Mouse (Mus musculus): ENCODE results near the gene Hrc.

The Hrc gene

DNA sequence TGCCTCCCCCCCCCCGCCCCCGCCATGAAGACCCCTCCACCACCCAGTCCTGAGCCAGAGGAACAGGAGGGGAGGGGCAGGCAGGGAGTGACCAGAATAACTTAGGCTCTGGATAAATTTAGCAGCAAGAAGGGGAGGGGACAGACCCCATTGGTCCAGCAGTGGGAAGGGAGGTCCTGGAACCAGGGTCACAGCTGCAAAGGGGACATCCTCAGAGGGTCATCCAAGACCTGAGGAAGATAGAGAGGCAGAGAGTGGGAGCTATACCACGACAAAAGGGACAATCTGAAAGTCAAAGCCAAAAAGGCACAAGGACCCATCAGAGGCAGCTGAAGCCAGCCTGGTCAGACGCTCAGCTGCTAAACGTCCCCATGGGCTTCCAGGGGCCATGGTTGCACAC lies at the start of gene Hrc:
Gene Hrc, plus strand, starts transcription at position 235 of the 400 bp plus-strand sequence.
- no peak for DNase-seq

DNA sequence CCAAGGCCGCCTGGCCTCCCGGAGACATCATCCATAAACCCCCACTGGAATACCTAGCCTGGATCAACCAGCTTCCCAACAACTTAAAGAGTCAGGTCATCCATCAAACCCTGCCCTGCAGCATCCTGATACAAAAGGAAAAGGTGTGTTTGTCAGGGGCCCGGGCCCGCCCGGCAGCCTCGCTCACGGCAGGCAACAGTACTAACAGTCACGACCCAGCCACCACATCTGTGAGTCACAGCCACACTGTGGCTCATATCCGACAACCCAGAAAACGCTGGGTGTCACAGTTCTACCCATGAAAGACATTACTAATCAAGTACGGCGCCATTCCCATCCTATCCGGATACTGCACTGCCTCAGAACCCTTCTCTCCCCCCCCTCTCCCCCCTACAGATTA lies 48.6 kb upstream of the Hrc start:
- no peak for DNase-seq

GRCm38 (mm10) chr7:45296626-45297025 lies 38.5 kb upstream of the Hrc start:
- DNase-seq, result no peak

DNA sequence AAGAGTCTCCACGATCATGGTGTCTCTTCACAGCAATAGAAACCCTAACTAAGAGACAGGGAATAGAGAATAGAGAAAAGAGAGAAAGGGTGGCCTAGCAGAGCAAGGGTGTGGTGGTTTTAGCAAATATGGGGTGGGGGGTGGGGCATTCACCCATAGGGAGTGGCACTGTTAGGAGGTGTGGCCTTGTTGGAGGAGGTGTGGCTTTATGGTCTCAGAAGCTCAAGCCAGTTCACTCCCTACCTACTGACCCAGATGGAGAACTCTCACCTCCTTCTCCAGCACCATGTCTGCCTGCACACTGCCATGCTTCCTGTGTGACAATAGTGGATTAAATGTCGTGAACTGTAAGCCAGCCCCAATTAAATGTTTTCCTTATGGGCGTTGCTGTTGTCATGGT lies 37.5 kb upstream of the Hrc start:
- no peak for DNase-seq

GRCm38 (mm10) chr7:45299752-45300151 lies 35.3 kb upstream of the Hrc start:
- DNase-seq, result peak; percentile 55 to 71

GRCm38 (mm10) chr7:45300270-45300669 lies 34.8 kb upstream of the Hrc start:
- DNase-seq, result peak; percentile 80 to 91

DNA sequence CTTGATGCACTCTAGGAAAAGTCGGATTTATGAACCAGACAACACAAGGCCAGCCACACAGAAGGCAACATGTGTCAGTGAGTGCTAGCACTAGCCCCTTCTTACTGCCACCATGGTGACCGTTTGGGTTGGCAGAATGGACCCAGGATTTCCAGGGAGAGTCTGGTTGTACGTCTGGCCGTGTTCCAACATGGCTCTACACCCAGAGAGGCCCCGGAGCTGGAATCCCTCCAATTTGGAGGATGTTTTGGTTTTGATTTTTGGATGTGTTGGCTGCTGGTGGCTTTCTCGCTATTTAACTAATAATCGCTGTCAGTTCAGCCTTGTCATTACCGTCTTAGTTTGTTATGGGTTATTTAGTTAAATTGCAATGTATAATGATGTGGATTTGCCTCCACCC lies 32.5 kb upstream of the Hrc start:
- DNase-seq, result peak in 1 of 2 experiments; percentile 25

DNA sequence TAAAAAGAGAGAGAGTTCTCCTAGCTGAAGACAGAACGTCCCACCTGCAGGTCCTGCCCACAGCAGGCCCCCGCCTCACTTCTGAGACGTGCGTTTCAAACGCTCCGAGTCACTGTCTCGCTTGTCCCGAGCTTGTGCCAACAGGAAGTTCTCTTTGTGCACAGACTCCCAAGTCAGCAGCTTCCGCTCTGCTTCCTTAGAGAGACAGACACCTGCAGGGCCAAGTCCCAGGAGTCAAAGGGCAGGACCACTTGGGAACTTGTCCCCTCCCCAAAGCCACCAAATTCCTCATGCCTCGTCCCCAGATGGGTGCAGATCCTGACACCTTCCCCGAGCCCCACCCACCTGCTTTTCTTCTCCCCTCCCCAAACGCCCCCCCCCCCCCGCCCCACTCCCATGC lies 30.2 kb upstream of the Hrc start:
- DNase-seq, result peak in 1 of 2 experiments; percentile 27

GRCm38 (mm10) chr7:45305275-45305674 lies 29.8 kb upstream of the Hrc start:
- peak; percentile 81 to 88 for DNase-seq

DNA sequence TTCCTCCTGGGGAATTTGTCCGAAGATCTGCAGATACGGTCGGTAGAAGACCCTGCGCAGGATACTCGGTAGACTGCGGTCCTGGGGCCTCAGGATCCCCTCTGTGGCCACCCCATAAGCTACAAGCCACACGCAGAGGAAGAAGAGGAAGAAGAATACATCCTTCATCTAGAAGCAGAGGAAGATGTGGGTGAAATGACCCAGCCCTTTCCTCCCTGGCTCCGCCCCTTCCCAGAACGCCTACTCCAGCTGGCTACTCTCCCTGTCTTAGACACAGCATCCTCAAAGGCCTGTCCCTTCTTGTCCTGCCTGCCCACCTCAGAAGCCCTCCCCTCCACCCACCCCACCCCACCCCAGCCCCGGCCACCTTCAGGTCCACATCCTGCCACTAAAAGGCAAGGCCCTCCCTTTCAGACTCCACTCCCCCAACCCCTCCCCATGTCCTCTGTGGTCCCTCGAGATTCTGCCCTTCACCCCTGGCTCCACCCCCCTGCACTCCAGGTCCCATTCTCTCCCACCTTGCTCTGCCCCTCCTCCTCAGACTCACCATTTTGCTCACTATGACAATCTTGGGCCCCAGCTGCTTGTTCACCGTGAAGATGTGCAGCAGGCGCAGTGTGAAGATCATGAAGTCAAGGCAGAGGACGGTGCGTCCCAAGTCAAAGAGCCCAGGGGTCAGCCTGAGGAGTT lies 26.4 kb upstream of the Hrc start:
- no peak for DNase-seq

GRCm38 (mm10) chr7:45309455-45309854 lies 25.6 kb upstream of the Hrc start:
- DNase-seq, result peak; percentile 67 to 80

GRCm38 (mm10) chr7:45312023-45312422 lies 23.1 kb upstream of the Hrc start:
- DNase-seq, result no peak

DNA sequence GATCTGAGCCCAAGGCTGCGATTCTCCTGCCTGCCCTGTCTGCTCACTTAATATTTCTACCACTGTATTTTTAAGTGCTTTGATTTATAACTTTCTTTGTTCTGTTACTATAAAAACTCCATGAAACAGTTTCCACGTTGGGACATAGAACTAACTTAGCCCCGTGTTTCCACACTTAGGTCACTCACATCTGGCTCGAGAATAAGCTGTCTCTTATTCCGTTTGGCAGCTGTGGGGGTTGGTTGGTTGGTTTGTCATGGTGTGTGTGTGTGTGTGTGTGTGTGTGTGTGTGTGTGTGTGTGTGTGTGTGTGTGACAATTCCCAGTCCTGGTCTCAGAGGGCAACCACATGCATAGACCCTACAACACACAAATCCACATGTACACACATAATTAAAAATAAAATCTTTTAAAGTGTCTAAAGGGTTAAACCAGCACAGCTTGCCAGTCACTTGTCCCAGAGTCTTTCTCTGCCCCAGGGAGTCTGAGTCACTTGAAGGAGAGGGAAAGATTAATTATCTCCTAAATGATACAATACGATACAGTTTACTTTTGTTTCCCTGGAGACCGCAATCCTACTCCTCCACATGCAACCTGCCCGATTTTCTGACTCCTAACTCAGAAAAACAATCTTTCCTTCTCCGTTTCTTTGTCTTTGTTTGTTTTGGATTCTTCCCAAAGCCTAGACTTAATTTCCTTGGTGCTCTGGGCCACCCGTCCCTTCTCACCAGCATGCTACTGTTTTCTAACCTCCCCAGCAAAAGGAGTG lies 22.2 kb upstream of the Hrc start:
- DNase-seq, result no peak

DNA sequence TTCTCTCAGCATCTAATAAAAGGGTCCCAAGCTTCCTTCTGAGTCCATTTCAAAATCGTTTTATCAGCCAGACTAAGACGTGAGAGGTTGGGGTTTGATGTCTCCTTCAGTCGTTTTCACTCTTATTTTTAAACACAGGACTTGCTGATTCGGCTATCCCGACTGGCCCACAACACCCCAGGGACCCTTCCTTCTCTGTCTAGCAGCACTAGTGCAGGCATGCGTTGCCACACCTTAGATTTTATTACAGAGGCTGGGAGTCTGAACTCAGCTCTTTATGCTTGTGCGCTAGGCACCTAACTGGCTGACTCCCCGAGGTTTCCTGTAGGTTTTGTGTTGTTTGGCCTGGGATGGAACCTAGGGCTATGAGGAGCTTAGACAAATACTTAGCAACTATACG lies 21.6 kb upstream of the Hrc start:
- no peak for DNase-seq

GRCm38 (mm10) chr7:45315182-45315701 lies 19.8 kb upstream of the Hrc start:
- no peak for DNase-seq

DNA sequence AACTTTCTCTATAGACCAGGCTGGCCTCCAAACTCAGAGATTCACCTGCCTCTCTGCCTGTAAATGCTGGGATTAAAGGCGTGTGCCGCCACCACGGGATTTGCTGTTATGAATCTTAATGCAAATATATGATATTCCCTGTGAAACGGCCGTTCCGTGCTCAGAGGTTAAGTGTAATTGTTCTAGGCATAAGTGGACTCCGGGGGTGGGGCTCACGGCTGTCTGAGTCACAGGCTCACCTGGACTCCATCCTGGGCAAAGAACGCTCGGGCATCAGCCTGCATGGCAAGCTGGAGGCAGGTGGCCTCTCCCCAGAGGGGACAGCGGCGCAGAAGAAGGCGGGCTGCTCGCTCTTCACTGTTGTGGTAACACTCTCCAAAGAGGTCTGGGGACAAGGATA lies 18.6 kb upstream of the Hrc start:
- no peak for DNase-seq

GRCm38 (mm10) chr7:45322245-45322644 lies 12.8 kb upstream of the Hrc start:
- no peak for DNase-seq

DNA sequence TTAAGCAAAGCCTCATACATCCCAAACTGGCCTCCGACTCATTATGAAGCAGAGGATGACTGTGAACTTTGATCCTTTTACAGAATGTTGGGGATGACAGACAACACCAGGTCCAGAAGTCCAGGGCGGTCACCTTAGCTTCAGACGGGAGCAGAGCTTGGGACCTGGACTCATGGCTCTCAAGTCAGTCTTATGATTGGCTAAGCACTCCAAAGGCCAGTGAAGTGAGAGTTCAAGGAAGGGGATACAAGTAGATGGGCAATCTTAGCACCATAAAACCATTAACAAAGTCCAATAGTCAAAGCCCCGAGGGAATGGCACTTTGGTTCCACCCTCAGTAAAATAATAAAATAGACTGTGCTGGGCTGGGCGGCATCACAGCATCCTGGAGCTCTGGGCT lies 12.0 kb upstream of the Hrc start:
- no peak for DNase-seq

GRCm38 (mm10) chr7:45325800-45326199 lies 9.3 kb upstream of the Hrc start:
- DNase-seq, result no peak

DNA sequence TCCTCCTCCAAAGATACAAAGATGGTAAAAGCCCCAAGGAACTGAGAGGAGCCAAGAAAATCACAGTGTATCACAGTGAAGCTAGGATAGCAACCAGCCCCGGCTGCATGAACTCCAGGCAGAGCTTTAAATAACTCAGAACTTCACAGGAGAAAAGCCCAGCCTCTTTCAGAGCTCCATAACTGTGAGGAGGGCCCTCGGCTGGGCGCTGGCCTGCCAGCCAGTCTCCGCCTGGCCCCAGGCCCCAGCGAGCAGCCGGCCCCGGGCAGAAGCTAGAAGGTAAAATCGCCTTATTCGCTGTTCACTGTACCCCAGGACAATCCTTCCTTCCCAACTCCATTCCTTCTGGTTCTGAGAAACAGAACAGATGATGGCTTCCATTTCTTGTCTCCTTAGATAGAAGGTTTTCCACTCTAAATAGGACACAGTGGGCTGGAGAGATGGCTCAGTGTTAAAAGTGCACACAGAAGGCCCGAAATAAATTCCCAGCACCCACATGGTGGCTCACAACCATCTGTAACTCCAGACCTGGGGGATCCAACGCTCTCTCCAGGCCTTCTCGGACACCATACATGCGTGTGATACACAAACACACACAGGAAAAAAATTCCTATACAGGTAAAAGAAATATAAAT lies 6.1 kb upstream of the Hrc start:
- no peak for DNase-seq

DNA sequence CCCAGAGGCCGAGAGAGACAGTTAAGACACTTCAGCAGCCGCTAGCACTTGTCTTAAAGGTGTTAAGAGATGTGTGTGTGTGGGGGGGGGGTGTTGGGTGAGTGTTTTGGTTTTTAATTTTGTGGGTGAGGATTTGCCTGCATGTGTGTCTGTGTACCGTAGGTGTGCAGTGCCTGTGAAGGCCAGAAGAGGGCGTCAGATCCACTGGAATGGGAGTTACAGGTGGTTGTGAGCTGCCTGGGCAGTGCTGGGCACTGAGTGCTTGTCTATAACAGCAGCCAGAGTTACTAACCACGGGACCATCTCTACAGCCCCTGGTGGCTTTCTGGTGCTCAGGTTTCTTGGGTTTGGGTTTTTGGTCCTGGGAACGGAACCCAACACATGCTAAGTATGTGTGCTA lies 3.6 kb upstream of the Hrc start:
- DNase-seq, result no peak

DNA sequence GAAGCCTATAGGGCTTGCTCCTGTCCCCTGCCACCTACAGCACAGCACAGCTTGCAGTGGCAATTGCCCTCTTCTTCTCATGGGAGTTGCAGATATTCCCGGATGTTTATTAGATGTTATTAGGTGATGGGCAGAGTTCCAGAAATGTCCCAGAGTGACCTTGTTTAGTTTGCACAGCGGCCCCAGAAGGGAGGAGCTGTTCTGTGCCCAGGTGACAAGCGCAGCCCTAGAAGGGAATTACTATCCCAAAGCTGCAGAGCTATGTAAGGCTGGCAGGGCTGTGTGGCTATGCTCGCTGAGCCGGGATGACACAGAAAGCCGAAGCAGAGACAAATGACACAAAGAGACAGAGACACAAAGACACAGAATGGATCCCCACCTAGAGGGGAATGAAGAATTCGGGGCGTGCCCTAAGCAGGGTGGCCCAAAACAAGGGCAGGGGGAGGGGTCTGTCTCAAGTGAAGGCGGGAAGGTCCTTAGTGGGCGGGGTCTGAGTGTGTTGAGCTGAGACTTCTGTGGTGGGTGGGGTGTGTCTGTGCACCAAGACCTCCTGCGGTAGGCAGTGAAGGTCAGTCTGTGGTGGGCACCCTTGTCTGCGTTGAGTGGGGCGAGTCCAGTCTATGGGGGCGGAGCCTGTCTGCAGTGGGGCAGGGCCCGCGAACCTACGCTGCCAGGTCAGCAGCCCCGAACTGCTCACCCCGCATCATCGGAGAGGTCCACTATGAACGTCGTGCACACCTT lies 2.2 kb upstream of the Hrc start:
- DNase-seq, result peak in 1 of 2 experiments; percentile 44

DNA sequence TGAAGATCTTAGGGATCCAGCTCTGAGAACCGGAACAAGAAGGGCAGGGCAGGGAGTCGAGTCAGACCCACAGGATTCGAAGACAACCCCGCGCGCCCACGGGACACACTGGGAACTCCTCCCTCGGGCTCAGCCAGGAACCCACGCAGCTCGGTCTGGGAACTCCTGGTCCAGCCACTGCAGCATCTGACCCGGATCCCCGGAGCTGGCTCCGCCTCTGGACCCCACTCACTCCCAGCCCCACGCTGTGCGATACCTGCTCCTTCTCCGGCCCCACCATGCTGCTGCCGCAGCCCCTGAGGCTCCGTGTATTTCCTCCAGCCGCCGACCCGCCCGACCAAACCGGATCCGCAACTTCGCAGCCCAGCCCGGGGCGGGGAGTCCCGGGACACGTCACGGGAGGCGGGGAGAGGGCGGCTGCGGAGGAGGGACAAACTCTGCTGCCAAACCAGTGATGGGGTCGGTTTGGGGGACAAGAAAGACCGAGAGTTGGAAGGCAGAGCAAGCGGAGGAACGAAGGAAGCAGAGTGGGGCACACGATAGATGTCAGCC lies 1.6 kb upstream of the Hrc start, which contains the start of gene Trpm4:
Gene Trpm4, minus strand, starts transcription at position 350 of the 552 bp plus-strand sequence.
- DNase-seq, result peak; percentile 68 to 81
